ENCODE assay signal across 12 mouse cellular contexts in the genomic region with DNA sequence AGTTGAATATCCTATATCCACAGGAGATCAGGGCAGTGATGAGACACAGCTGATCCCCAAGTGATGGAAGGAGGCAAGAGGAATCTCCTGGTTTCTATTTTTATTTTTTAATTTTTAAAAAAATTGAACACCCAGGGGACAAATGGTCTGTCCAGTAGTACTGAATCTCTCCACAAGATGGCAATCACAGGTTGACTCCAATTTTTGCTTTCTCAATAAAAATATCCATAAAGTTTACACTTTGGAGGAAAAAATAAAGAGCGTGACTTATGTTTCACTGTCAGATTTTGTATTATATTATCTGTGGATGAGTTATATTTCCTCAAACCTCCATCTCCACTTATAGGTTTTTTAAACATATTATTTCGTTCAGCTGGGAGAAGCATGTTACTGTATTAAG.
A peak's percentile ranks its signal among the peaks of the same experiment; 100 is the strongest.
DNase-seq lines count a peak whose midpoint lies in the region; ATAC-seq and TF ChIP-seq lines count a peak whose summit lies in the region.
"Had no signal": no experiment of that assay in that cellular context is flagged by ENCODE, and none has a peak within 500 bp of the region (broad histone marks: within the 10 kb centered on the region; RNA-seq: fewer than 3 reads in every experiment).

No protein-coding gene starts in this region.

- no peaks in the 10 kb centered on the region for H3K9me3 ChIP-seq in intestine, postnatal 0 days (ENCODE audit: control insufficient read depth)
- no peaks in the 10 kb centered on the region for H3K9me3 ChIP-seq in intestine, embryonic 16.5 days (ENCODE audit: control insufficient read depth, low read length)
- no peaks in the 10 kb centered on the region for H3K9me3 ChIP-seq in midbrain, embryonic 14.5 days (ENCODE audit: control insufficient read depth, low read length)
- no peaks in the 10 kb centered on the region for H3K9me3 ChIP-seq in midbrain, embryonic 11.5 days (ENCODE audit: control insufficient read depth, low read length)
- H3K9me3 ChIP-seq: neural tube, embryonic 15.5 days had no signal

- 46% methylated on average over 2 of the region's 2 CpGs for WGBS in intestine, postnatal 0 days
- WGBS in intestine, embryonic 16.5 days: 42% methylated on average over 2 of the region's 2 CpGs
- WGBS in midbrain, embryonic 14.5 days: 67% methylated on average over 2 of the region's 2 CpGs
- WGBS in midbrain, embryonic 11.5 days: 69% methylated on average over 2 of the region's 2 CpGs

- TF ChIP-seq CTCF in intestine, postnatal 0 days (IDR thresholded peaks at IDR 0.05; ENCODE audit: low read depth): peak; percentile 56

- H3K36me3 ChIP-seq in intestine, postnatal 0 days (ENCODE audit: control insufficient read depth, insufficient read depth): no peaks in the 10 kb centered on the region
- no peaks in the 10 kb centered on the region for H3K36me3 ChIP-seq in intestine, embryonic 16.5 days (ENCODE audit: control insufficient read depth, insufficient read depth, low read length)
- H3K36me3 ChIP-seq in midbrain, embryonic 14.5 days (ENCODE audit: control insufficient read depth, insufficient read depth, low read length): no peaks in the 10 kb centered on the region
- no peaks in the 10 kb centered on the region for H3K36me3 ChIP-seq in midbrain, embryonic 11.5 days (ENCODE audit: control insufficient read depth, insufficient read depth, low read length)
- H3K36me3 ChIP-seq: neural tube, embryonic 15.5 days had no signal

- no peak overlapping the region for H3K4me3 ChIP-seq in intestine, postnatal 0 days (ENCODE audit: low read depth, low read length)
- no peak overlapping the region for H3K4me3 ChIP-seq in intestine, embryonic 16.5 days (ENCODE audit: low read length)
- H3K4me3 ChIP-seq in midbrain, embryonic 14.5 days (replicated peaks; ENCODE audit: low read depth, low read length): no peak overlapping the region
- no peak overlapping the region for H3K4me3 ChIP-seq in midbrain, embryonic 11.5 days (ENCODE audit: low read depth, low read length)
- H3K4me3 ChIP-seq: neural tube, embryonic 15.5 days had no signal

- no peak overlapping the region for H3K9ac ChIP-seq in intestine, postnatal 0 days (ENCODE audit: low read depth, low read length)
- no peak overlapping the region for H3K9ac ChIP-seq in intestine, embryonic 16.5 days (ENCODE audit: low read depth, low read length)
- no peak overlapping the region for H3K9ac ChIP-seq in midbrain, embryonic 14.5 days (replicated peaks; ENCODE audit: low read length)
- H3K9ac ChIP-seq in midbrain, embryonic 11.5 days (ENCODE audit: low read length): no peak overlapping the region
- H3K9ac ChIP-seq: neural tube, embryonic 15.5 days had no signal

- H3K27ac ChIP-seq in intestine, postnatal 0 days (ENCODE audit: low read depth, low read length): no peak overlapping the region
- H3K27ac ChIP-seq in intestine, embryonic 16.5 days (ENCODE audit: low read length): no peak overlapping the region
- no peak overlapping the region for H3K27ac ChIP-seq in midbrain, embryonic 14.5 days (replicated peaks; ENCODE audit: low read depth, low read length)
- no peak overlapping the region for H3K27ac ChIP-seq in midbrain, embryonic 11.5 days (ENCODE audit: low read depth, low read length)
- H3K27ac ChIP-seq: neural tube, embryonic 15.5 days had no signal

- ATAC-seq in intestine, postnatal 0 days: no peak
- no peak for ATAC-seq in intestine, embryonic 16.5 days
- ATAC-seq in midbrain, embryonic 14.5 days (ENCODE audit: low FRiP score, low TSS enrichment): no peak
- ATAC-seq in midbrain, embryonic 11.5 days (ENCODE audit: low FRiP score): no peak
- ATAC-seq: midbrain, embryonic 16.5 days had no signal

- DNase-seq in cerebellum, postnatal 14 days: peak; percentile 47 to 60
- no peak for DNase-seq in cerebellum, adult 11-12 months
- DNase-seq in midbrain, embryonic 14.5 days: peak; percentile 67
- DNase-seq in midbrain, embryonic 11.5 days (ENCODE audit: low spot score, missing footprints): no peak
- peak; percentile 16 for DNase-seq in forelimb bud, embryonic 11.5 days (ENCODE audit: low read depth, low spot score)
- DNase-seq in layer of hippocampus, adult 8-10 months (ENCODE audit: low spot score in 2 of 2): no peak
- DNase-seq: heart, adult 18-20 months; spleen, adult 18-20 months had no signal

- no peaks in the 10 kb centered on the region for H3K4me1 ChIP-seq in intestine, postnatal 0 days (replicated peaks; ENCODE audit: control insufficient read depth, insufficient read depth, low read length)
- no peaks in the 10 kb centered on the region for H3K4me1 ChIP-seq in intestine, embryonic 16.5 days (ENCODE audit: control insufficient read depth, insufficient read depth, low read length)
- H3K4me1 ChIP-seq in midbrain, embryonic 14.5 days (ENCODE audit: control insufficient read depth, insufficient read depth, low read length): no peaks in the 10 kb centered on the region
- H3K4me1 ChIP-seq in midbrain, embryonic 11.5 days (ENCODE audit: control insufficient read depth, insufficient read depth, low read length): no peaks in the 10 kb centered on the region
- H3K4me1 ChIP-seq: neural tube, embryonic 15.5 days had no signal

- H3K4me2 ChIP-seq in intestine, postnatal 0 days (replicated peaks; ENCODE audit: low read depth): no peak overlapping the region
- no peak overlapping the region for H3K4me2 ChIP-seq in intestine, embryonic 16.5 days (ENCODE audit: low read depth, low read length)
- no peak overlapping the region for H3K4me2 ChIP-seq in midbrain, embryonic 14.5 days (ENCODE audit: low read length)
- no peak overlapping the region for H3K4me2 ChIP-seq in midbrain, embryonic 11.5 days
- H3K4me2 ChIP-seq: neural tube, embryonic 15.5 days had no signal

- no peaks in the 10 kb centered on the region for H3K27me3 ChIP-seq in intestine, postnatal 0 days (replicated peaks; ENCODE audit: control insufficient read depth, insufficient read depth, low read length)
- H3K27me3 ChIP-seq in intestine, embryonic 16.5 days (replicated peaks; ENCODE audit: control insufficient read depth, insufficient read depth, low read length): no peaks in the 10 kb centered on the region
- H3K27me3 ChIP-seq in midbrain, embryonic 14.5 days (ENCODE audit: control insufficient read depth, insufficient read depth, low read length): no peaks in the 10 kb centered on the region
- no peaks in the 10 kb centered on the region for H3K27me3 ChIP-seq in midbrain, embryonic 11.5 days (ENCODE audit: control insufficient read depth, insufficient read depth, low read length)
- H3K27me3 ChIP-seq: neural tube, embryonic 15.5 days had no signal

Comparison
In these comparisons a context has a peak if more than half of its experiments do, and no peak if none do; other contexts are left out.
1. DNase-seq: peak in cerebellum, postnatal 14 days (2 of 2), midbrain, embryonic 14.5 days (single experiment) and forelimb bud, embryonic 11.5 days (single experiment); none in cerebellum, adult 11-12 months (single experiment), midbrain, embryonic 11.5 days (single experiment) and layer of hippocampus, adult 8-10 months (0 of 2).